Mouse (Mus musculus): ENCODE results near the gene Psmd1.
"Not testable (repeated sequence)": the region's sequence is repeated elsewhere in the genome, so short reads cannot be mapped to it uniquely, and the experiment has no call there.

Psmd1 gene

GRCm38 (mm10) chr1:86064271-86064991 is at the start of gene Psmd1:
Psmd1 (plus strand) TSS chr1:86064387.
- peak; percentile 95 for DNase-seq (ENCODE audit: low read depth, low spot score)

GRCm38 (mm10) chr1:86015758-86016157 is 48.4 kb upstream of the Psmd1 start:
- not testable (repeated sequence) for DNase-seq (ENCODE audit: low read depth, low spot score)

DNA sequence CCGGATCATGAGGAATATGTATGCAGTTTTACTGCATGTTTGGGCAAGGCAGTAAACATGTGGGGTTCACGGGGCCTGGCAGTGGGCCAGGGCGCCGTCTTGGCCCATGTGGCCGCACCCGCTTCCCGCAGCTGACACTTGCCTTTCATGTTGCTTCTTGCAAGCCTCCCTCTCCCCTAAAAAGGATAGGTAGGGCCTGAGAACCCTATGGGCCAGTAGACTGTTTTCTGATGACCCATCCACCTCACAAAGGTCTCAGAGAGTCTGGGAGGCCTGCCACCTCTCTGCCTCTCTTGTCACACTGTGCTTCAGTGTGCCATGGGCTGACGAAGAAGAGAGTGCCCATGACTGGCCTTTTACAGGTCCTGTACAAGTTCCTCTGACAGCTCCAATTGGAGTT is 47.7 kb upstream of the Psmd1 start, which contains the start of gene Spata3:
Spata3 (plus strand) TSS at position 301 of the 400 bp plus-strand sequence.
- peak; percentile 46 for DNase-seq (ENCODE audit: low read depth, low spot score)

DNA sequence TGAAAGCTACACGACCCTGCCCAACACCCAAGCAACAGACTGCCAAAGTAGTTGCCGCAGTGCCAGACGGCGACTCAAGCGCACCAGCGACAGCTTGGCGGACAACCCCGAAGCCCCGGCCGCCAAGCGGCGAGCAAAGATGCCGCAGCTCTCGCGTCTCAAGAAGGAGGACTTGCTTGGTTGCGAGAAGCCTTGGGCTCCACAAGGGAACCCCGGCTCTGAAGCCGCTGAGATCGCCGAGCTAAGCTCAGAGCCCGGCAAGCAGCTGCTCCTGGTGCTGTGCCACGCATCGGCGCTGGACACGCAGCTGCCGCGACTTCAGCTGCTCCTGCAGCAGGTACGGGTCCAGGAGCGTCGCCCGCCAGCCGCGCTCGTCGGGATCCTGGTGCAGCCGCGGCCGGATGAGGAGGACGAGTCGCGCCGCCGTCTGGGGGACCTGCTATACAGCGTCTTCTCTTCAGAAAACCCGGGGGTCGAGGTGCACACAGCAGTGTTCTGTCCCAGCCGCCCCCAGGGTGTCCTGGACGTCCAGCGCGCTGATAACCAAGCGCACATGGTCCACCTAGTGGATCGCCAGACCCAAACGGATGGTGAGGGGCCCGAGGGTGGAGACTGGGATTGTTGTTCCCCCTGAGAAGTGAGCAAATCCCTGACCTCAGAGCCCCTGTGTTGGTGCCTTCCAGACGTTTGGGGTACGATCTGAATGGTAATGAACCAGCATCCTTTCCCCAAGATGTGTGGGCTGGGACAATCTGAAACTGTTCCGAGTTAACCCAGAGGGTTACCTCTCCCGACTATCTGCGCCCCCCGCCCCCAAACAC is 45.7 kb upstream of the Psmd1 start:
- peak; percentile 87 for DNase-seq (ENCODE audit: low read depth, low spot score)

- DNase-seq (ENCODE audit: low read depth, low spot score): peak; percentile 81
Measured at GRCm38 (mm10) chr1:86021365-86021989, 42.7 kb upstream of the Psmd1 start.

DNA sequence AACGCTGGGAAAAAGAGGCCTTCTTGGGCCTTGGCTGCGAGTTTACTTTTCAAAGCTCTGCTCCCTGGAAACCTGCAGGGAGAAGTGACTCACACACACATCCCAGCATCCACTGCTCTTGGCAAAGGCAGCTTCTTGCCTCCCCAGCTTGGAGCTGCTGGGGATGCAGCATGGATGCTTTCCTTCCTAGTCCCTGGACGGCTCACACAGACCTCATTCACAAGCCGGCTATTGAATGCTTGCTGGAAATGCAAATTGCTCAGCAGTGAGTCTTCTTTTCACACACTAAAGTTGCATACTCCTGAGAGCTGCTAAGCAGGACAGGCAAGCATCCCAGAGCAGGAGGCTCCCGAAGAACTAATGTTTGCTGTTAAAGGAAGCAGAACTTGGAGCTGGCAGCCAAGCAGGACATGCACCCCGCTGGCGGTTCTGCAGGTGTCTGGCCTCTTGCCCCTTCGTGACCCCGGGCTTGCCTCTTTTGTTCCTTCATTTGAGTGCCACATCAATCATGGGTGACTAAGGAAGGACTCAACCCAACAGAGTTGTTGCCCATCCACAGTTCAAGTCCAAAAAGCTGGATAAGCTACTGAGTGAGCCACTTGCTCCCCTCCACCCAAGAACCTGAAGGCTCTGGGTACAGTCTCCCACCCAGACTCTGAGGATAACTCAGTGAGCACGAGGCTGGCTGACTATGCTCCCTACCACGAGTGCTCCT is 31.8 kb upstream of the Psmd1 start:
- DNase-seq (ENCODE audit: low read depth, low spot score): peak; percentile 34

DNA sequence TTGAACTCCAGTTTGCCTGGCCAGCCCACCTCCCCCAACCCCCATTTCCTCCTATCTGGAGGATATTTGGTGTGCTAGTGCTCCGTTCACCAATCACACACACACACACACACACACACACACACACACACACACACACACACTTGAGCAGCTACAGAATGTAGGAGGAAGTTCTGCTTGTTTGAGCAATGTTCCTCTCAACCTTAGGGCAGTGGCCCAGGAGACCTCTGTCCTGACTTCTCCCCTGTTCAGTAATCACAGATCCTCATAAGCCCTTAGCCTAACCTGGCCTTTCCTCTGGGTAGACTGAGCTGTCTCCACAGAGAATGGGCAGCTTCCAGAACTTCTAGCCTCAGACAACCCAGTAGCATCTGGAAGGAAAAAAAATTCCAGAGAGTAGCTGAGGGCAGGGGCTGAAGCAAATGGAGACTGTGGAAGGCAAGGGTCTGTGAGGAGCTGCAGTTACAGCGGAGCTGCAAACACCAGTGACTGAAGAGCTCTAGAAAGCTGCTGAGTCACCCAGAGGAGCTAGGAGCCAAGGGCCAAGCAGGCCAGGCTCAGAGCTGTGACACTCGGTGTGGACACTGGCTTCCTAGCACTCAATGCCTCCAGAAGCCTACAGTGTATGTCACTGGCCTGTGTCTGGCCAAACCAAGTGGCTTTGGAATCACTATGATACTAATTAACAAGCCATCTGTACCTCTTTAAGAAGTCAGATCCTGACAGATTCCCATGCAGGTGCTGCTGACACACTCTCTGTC is 25.8 kb upstream of the Psmd1 start:
- DNase-seq (ENCODE audit: low read depth, low spot score): no peak

- no peak for DNase-seq (ENCODE audit: low read depth, low spot score)
Measured at GRCm38 (mm10) chr1:86040131-86040530, 24.1 kb upstream of the Psmd1 start.

- DNase-seq (ENCODE audit: low read depth, low spot score): no peak
Measured at GRCm38 (mm10) chr1:86040817-86041216, 23.4 kb upstream of the Psmd1 start.

DNA sequence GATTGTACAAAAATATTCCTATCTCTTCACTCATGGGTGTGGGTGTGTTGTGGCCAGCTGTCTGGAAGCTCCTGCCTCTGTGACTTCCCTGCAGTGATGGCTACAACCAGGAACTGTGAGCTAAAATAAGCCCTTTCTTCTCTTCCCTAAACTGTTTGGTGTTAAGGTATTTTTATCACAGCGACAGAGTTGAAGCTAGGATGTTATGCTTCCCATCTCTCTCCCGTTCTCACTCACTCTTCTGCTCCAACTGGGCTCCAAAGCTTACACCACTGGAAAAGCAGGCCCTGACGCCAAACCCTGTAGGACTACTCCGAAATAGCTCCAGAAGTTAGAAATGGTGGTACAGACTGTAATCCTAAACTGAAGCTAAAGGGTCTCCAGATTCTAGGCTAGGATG is 19.1 kb upstream of the Psmd1 start:
- DNase-seq (ENCODE audit: low read depth, low spot score): no peak

GRCm38 (mm10) chr1:86045848-86046805 is 18.1 kb upstream of the Psmd1 start, which contains the start of gene 2810459M11Rik:
2810459M11Rik (plus strand) TSS chr1:86045863.
- DNase-seq (ENCODE audit: low read depth, low spot score): peak; percentile 68

DNA sequence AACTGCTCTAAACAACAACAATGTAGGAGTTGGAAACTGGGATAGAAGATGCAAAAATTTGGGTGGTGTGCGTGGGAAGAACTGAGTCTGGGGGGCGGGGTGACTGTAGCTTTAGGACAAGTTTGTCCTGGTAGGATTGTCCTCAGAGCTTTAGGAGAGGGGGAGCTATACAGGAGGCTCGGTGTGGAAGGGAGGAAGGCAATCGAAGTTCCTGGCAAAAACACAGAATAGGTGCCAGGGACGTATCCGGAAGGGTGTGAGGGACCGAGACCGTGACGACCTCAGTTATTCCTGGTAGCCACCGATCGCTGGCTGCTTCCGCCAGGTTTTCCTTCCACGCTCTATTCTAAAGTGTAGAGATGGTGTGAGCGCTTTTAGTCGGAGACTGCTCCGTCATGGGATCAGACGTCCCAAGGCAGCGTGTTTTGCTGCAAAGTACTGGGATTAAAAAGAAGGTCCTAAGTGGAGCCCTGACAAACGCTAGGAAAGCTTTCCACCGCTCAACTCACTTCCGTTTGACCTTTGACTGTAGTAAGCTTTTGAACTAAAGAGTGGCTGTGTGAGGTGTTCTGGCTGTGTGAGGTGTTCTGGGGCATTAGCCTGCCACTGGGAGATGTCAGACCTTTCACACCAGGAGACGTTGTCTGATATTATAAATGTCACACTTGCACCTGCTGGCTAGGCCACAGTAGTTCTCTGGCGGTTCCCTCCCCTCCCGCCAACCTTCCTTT is 17.2 kb upstream of the Psmd1 start:
- DNase-seq (ENCODE audit: low read depth, low spot score): peak; percentile 24

DNA sequence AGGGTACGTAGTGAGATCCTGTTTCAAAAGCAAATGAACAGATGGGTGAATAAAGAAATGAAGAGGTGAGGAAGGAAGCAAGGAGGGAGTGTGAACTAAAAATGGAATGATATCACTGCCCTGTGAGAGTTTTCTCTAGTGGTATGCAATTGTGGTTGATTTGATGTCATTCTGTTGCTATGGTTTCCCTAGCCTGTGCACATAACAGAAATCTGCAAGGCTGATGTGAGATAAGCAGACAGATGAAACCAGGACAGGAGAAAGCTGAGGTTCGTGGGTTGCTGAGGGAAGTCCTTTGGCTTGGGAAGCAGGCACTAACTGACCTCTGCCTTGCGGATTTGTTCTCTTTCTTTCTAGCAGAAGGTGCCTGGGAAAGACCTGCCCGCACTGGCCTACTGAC is 16.0 kb upstream of the Psmd1 start:
- DNase-seq (ENCODE audit: low read depth, low spot score): no peak

GRCm38 (mm10) chr1:86048744-86049143 is 15.4 kb upstream of the Psmd1 start:
- no peak for DNase-seq (ENCODE audit: low read depth, low spot score)

- no peak for DNase-seq (ENCODE audit: low read depth, low spot score)
Measured at GRCm38 (mm10) chr1:86053198-86053921, 10.8 kb upstream of the Psmd1 start.

DNA sequence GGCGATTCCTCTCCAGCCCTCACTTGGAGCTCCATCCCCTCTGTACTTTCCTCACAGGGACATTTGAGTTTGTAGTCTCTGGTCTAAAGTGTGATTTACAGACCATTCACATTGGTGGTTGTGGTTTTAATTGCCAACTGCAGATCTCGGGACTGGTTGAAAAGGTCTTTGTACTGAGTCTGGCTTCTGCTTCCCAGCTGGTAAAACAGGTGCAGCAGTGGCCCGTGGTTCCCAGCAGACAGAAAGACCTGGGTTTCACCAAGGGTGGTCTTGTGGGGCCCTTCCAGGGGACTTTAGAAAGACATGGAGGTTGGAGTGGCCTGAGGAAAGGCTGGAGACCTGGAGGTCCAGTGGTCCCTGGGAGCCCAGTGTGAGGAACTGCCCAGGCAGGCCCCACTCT is 9.2 kb upstream of the Psmd1 start:
- DNase-seq (ENCODE audit: low read depth, low spot score): no peak

DNA sequence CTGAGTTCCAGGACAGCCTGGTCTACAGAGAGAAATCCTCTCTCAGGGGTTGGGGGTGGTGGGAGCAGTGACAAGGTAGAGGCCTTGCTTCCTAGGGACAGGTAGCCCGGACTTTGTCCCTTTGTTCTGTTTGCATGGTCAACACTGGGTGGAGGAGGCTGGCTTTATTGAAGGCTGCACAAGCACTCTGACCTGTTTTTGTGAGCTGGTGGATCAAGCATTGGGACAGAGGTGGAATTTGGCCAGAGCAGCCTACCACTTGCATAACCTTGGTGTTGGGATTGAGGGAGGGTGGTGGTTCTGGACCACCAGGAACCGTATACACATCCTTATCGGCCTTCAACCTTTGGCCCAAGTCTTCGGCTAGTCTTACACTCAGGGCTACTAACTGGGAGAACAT is 7.9 kb upstream of the Psmd1 start:
- no peak for DNase-seq (ENCODE audit: low read depth, low spot score)

All from ZHBTc4 (cell line).